Mouse (Mus musculus) lung, embryonic 16.5 days (tissue): ENCODE measurements around the gene Erc2. TPM values are rescaled to one million over a fixed set of nuclear protein-coding genes. Genes with fewer than 3 reads are reported as not detected.

Experiments
- ATAC-seq: fragments of 200-750 bp; cut with Nextera tagmentation; 2 replicates; pipeline ENCODE4 v1.8.0; 2017; ENCODE audit warnings: low read depth, mild to moderate bottlenecking, moderate library complexity
- H3K27ac ChIP-seq: fragments of 300-500 bp; sonication (generic); 2 replicates; pipeline ENCODE4 v1.5.1; 2014; ENCODE audit warnings: mild to moderate bottlenecking, control low read depth, low read length
- H3K27me3 ChIP-seq: fragments of 300-500 bp; sonication (generic); 2 replicates; pipeline ENCODE4 v1.6.1; 2014; ENCODE audit warnings: low read depth, low read length, mixed read lengths; ENCODE audit not compliant: control insufficient read depth, insufficient read depth
- H3K36me3 ChIP-seq: fragments of 300-500 bp; sonication (generic); 2 replicates; pipeline ENCODE4 v1.6.1; 2014; ENCODE audit warnings: low read length; ENCODE audit not compliant: control insufficient read depth, insufficient read depth
- H3K4me1 ChIP-seq: fragments of 300-500 bp; sonication (generic); replicated peaks from 2 replicates; pipeline ENCODE4 v1.6.1; 2014; ENCODE audit warnings: low read length, mixed read lengths; ENCODE audit not compliant: control insufficient read depth, insufficient read depth
- H3K4me2 ChIP-seq: fragments of 300-500 bp; sonication (generic); 2 replicates; pipeline ENCODE4 v1.6.1; 2014; ENCODE audit warnings: low read depth, low read length, control low read depth
- H3K4me3 ChIP-seq: fragments of 300-500 bp; sonication (generic); 2 replicates; pipeline ENCODE4 v1.5.1; 2014; ENCODE audit warnings: mild to moderate bottlenecking, low read length, control low read depth
- H3K9ac ChIP-seq: fragments of 300-500 bp; sonication (generic); 2 replicates; pipeline ENCODE4 v1.6.1; 2014; ENCODE audit warnings: low read length, control low read depth
- H3K9me3 ChIP-seq: fragments of 300-500 bp; sonication (generic); 2 replicates; pipeline ENCODE4 v1.6.1; 2016; ENCODE audit warnings: low read length; ENCODE audit not compliant: control insufficient read depth
- WGBS: fragments of 180-500 bp; shearing (Covaris S2); extraction: QIAGEN DNeasy Blood & Tissue Kit; methylation state at CpG from one replicate; pipeline ENCODE4 v1.1.7; 2014; 5-methylcytosine and 5-hydroxymethylcytosine counted together
- polyA plus RNA-seq: library from polyadenylated mRNA; unstranded; fragments of >200 nt; fragmentation: Nextera tagmentation; extraction: Ambion mirVana; gene quantifications from 2 replicates; pipeline ENCODE4 v1.2.1, GENCODE M21; 2015

Gene Erc2
- polyA plus RNA-seq, 1 experiment from 2014 or later, result 1.5 TPM

DNA sequence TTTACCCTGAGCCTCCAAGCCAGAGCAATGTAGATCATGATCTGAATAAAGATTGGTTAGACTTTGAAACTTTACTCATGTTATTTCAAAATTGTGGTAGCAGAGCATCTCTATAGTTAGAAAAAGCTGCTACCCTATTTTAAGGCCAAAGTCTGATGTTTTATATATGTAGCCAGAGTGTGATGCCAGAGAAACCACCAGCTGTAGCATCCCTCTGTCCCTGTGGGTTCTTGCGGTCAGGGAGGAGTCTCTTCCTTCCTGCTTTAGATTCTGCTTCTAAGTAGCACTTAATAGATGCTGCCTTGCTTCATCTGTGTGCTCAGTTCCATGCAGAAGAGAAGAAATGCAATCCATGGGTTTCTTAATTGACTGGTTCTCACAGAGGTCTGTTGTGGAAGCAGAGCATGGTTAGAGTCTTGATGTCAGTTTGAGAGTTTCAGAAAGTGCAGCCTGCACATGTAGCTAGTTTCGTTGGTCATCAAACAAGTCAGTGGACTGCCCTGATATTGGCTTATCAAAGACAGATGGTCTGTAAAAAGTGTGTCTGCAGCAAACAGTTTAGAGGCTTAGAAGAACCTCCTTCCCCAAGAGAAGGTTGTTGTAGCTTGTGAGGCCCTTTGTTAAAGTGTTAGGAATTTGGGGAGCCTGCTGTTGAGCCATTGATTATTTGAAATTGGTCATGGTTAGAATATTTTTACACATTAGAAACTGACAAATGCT, 156.9 kb downstream of the Erc2 start:
- H3K4me2 ChIP-seq, result no peak overlapping the region
- 70% methylated on average over 2 of the region's 2 CpGs for WGBS

DNA sequence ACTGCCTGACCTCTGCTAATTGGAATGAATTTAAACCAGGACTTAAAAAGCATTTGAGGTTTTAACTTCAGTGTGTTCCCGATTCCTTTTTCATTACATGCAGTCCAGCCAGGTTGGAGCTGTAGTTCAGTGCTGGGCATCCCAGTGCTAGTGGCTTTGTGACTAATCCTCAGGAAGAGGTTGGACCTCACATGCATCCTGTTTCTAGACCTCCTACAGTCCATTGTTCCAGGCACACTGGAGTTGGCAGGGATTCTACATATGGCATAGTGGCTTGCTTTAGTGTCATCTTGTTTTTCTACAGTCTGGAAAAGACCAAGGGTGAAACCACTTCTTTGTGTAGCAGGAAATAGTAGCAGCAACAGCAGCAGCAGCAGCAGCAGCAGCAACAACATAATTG, 159.0 kb downstream of the Erc2 start:
- no peak overlapping the region for H3K4me2 ChIP-seq
- WGBS, result 71% methylated on average over 1 of the region's 1 CpGs
- no peak overlapping the region for H3K27ac ChIP-seq
- no peaks in the 10 kb centered on the region for H3K36me3 ChIP-seq
- no peak overlapping the region for H3K9ac ChIP-seq
- no peaks in the 10 kb centered on the region for H3K27me3 ChIP-seq
- no peak overlapping the region for H3K4me3 ChIP-seq
- H3K4me1 ChIP-seq, result no peaks in the 10 kb centered on the region
- no peaks in the 10 kb centered on the region for H3K9me3 ChIP-seq
- ATAC-seq, result peak; percentile 51; the same call in 1 of the 2 replicates

More for the DNA sequence above, 156.9 kb downstream of the Erc2 start:
- Histone ChIP-seq H3K27ac (no peak overlapping the region), H3K27me3 (no peaks in the 10 kb centered on the region), H3K4me3 (no peak overlapping the region), H3K9ac (no peak overlapping the region), H3K4me1 (no peaks in the 10 kb centered on the region), H3K36me3 (no peaks in the 10 kb centered on the region), H3K9me3 (no peaks in the 10 kb centered on the region)
- no peak for ATAC-seq

DNA sequence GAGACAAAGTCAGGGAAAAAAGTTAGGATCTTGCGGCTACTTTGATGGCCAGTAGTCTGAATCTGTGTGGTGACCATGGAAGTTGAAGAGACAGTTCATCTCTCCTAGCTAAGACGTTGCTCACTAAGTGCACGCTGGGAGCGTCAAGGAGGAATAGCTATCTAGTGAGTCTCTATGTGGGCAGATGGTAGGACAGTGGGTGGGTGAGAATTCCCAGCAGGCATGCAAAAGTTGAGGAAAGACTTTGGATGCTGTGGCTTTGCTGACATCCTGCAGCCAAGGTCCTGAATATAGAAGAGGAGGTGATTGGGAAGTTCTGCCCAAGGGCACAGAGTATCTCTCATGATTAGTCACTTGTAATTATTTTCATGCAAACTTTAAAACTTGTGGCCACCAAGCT, 162.6 kb downstream of the Erc2 start:
- H3K9me3 ChIP-seq, result no peaks in the 10 kb centered on the region
- WGBS, result 91% methylated on average over 4 of the region's 4 CpGs
- H3K4me1 ChIP-seq, result no peaks in the 10 kb centered on the region
- no peaks in the 10 kb centered on the region for H3K27me3 ChIP-seq
- no peak overlapping the region for H3K4me3 ChIP-seq
- no peak for ATAC-seq
- no peak overlapping the region for H3K9ac ChIP-seq
- no peak overlapping the region for H3K4me2 ChIP-seq
- no peak overlapping the region for H3K27ac ChIP-seq
- H3K36me3 ChIP-seq, result no peaks in the 10 kb centered on the region

DNA sequence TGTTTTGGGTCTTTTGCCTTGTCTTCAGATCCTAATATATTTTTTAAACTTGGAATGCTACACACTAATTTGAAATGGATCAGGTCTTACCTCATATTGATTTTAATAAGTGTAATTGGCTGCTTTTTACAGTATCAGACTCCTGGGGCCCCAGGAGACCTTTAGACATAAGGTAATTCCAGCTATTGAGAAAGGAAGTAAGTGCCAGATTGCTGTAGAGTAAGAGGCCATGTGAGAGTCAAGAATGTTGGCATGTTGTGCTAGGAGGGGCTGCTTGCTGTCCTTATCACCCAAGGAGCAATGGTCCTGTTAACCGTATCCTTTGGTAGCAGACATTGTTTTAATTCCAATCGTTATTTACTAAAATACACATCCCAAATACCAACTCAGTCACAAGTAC, 163.3 kb downstream of the Erc2 start:
- H3K9ac ChIP-seq, result no peak overlapping the region
- no peak overlapping the region for H3K27ac ChIP-seq
- H3K9me3 ChIP-seq, result no peaks in the 10 kb centered on the region
- no peak for ATAC-seq
- no peaks in the 10 kb centered on the region for H3K36me3 ChIP-seq
- 78% methylated on average over 2 of the region's 2 CpGs for WGBS
- no peak overlapping the region for H3K4me3 ChIP-seq
- H3K27me3 ChIP-seq, result no peaks in the 10 kb centered on the region
- no peaks in the 10 kb centered on the region for H3K4me1 ChIP-seq
- H3K4me2 ChIP-seq, result no peak overlapping the region

DNA sequence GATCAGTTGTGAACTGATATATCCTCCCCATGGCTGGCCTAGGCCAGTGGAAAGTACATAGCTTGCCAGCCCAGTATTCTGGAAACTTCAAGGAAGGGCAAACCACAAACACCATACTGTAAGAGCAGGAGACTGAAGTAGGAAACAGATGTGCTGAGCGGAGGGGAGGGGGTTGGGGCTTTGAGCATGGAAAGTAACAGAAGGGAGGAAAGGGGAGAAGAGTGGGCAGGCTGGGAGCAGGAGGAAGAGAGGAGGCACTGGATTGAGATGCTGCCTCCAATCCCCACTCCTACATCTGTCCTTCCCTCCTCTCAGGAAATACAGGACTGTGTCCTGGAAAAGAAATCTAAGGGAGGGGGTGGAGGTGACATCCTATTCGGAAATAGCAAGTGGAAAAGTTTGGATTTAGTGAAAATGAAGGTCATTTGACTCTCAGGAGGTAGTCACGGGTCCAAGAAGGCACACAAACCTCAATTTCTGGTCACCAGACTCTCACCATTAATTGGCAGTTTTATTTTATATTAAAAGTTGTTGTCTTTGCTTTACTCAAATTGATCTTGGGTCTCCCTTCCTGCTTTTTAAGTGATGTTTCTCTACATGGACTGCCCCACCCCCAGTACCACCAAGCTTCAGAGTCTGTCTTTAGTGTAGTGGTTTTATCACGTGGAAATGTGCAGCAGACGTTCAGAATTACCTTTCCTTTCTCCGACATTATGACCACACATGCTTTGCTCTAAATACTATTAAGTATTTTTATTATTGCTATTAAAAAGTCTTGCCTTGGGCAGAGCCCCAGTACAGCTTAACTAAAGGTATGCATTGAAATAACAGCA, 167.1 kb downstream of the Erc2 start:
- Histone ChIP-seq H3K27me3 (no peaks in the 10 kb centered on the region), H3K9ac (no peak overlapping the region), H3K9me3 (no peaks in the 10 kb centered on the region), H3K4me1 (no peaks in the 10 kb centered on the region), H3K4me2 (no peak overlapping the region), H3K4me3 (no peak overlapping the region), H3K36me3 (no peaks in the 10 kb centered on the region), H3K27ac (no peak overlapping the region)
- WGBS, result 59% methylated on average over 6 of the region's 6 CpGs
- ATAC-seq, result no peak

DNA sequence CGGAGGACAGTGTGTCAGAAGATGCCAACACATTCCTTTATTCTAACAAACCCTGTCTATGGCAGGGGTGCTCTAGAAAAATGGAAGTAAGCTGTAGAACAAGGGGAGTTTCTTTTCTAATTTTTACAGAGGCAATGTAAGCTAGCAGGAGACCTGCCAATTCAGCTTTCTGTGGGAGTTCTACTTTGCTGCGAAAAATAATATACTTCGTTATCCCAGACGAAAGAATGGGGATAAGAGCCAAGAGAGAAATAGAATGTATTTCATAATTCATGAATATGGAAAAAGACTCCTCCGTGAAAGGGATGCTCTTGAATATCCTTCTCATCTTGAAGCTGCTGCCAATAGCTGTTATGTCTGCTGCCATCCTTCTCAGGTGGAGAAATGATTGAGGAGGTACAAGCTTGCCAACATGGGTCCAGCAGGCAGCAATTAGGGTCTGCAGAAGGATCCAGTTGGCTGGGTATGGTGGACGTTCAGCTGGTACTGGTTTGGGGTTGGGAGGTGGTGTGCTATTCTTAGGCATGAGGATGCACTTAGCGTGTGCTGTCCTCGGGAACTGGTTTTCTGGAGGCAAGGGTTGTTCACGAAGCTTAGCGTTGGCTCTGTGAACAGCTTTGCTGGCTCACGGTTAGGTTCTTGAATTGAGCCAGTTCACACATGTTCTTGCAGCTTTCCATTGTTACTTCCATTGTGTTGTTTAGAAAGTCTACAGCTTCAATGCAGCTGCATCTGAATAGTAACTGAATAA, 176.1 kb downstream of the Erc2 start:
- Histone ChIP-seq H3K4me3 (no peak overlapping the region), H3K9me3 (no peaks in the 10 kb centered on the region), H3K4me1 (no peaks in the 10 kb centered on the region), H3K27ac (no peak overlapping the region), H3K4me2 (no peak overlapping the region), H3K9ac (no peak overlapping the region), H3K36me3 (no peaks in the 10 kb centered on the region), H3K27me3 (no peaks in the 10 kb centered on the region)
- WGBS, result 86% methylated on average over 11 of the region's 11 CpGs
- no peak for ATAC-seq

DNA sequence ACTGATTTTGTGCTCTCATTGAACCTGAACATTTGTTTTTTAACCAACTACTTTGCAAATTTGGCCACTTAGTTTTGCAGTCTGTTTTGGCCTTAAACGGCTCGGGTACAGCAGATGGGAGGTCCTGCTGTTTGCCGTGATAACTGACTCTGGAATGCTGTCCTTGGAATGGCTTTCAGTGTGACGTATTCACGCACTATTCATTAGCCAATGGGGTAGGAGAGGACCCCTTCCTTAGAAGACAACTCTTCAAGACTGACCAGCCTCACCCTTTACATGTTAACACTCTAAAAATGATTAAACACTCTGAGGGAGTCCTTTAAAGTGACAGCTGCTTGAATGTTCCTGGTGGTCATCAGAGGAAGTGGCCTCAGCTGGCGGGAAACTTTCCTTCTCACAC, 178.5 kb downstream of the Erc2 start:
- no peak for ATAC-seq
- WGBS, result 25% methylated on average over 6 of the region's 6 CpGs
- no peaks in the 10 kb centered on the region for H3K36me3 ChIP-seq
- H3K4me3 ChIP-seq, result no peak overlapping the region
- no peak overlapping the region for H3K9ac ChIP-seq
- no peak overlapping the region for H3K4me2 ChIP-seq
- no peak overlapping the region for H3K27ac ChIP-seq
- H3K9me3 ChIP-seq, result peaks cover 2% of the 10 kb centered on the region; the same call in 1 of the 2 replicates
- no peaks in the 10 kb centered on the region for H3K27me3 ChIP-seq
- no peaks in the 10 kb centered on the region for H3K4me1 ChIP-seq

DNA sequence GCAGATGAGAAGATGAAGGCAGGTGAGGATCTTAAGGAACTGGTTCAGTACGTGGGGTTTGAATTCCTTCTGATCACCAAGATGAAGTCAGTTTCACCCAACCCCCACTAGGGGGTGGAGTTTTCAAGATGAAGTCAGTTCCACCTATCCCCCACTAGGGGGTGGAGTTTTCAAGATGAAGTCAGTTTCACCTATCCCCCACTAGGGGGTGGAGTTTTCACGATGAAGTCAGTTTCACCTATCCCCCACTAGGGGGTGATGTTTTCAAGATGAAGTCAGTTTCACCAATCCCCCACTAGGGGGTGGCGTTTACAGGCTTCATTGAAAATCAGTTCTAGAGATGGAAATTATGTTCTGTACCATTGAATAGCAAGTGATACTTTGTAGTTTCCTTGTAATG, 181.7 kb downstream of the Erc2 start:
- no peaks in the 10 kb centered on the region for H3K27me3 ChIP-seq
- no peak for ATAC-seq
- H3K36me3 ChIP-seq, result no peaks in the 10 kb centered on the region
- H3K9ac ChIP-seq, result no peak overlapping the region
- H3K4me2 ChIP-seq, result no peak overlapping the region
- H3K4me1 ChIP-seq, result peaks cover 4% of the 10 kb centered on the region; the same call in 1 of the 2 replicates
- WGBS, result 86% methylated on average over 3 of the region's 3 CpGs
- no peak overlapping the region for H3K4me3 ChIP-seq
- peaks cover 2% of the 10 kb centered on the region; the same call in 1 of the 2 replicates for H3K9me3 ChIP-seq
- H3K27ac ChIP-seq, result no peak overlapping the region

DNA sequence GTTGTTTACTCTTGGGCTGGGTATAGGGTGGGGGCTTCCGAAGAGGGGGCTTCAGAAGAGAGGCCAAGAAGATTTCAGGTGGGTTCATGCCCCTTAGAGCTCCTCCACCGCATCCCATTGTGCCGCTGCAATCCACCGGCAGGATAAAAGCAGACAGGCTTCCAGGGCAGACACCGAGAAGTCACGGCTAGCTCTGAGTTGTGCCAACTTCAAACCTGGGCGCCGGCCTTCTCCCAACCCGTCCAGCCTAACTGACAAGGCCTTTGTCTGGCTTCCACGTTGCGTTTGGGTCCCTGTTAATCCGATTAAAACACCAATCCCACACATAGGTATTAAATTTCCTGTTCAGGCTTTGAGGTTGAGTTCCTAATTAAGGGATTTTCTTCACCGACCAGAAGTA, 182.8 kb downstream of the Erc2 start:
- Histone ChIP-seq H3K4me2 (no peak overlapping the region), H3K27ac (no peak overlapping the region), H3K9ac (no peak overlapping the region), H3K9me3 (peaks cover 2% of the 10 kb centered on the region; the same call in 1 of the 2 replicates), H3K4me1 (peaks cover 4% of the 10 kb centered on the region; the same call in 1 of the 2 replicates), H3K27me3 (no peaks in the 10 kb centered on the region), H3K36me3 (no peaks in the 10 kb centered on the region), H3K4me3 (no peak overlapping the region)
- 54% methylated on average over 13 of the region's 13 CpGs for WGBS
- no peak for ATAC-seq
